Mouse (Mus musculus) G1E (cell line): ENCODE measurements at regions not wholly inside any gene's neighbourhood (a gene's known extent, or its start where the extent isn't known, plus 50 kb on each side); places are given as distances from the start of the nearest gene placed in this dataset.

ENCODE experiments used
- ATAC-seq: 2 replicates; pipeline ENCODE4 v1.8.0; 2016; ENCODE audit warnings: mild to moderate bottlenecking; ENCODE audit not compliant: insufficient number of reproducible peaks, poor library complexity, low FRiP score, severe bottlenecking; ENCODE audit errors: extremely low read depth
- DNase-seq: peaks from one replicate; pipeline ENCODE4 v3.0.0; 2012; ENCODE audit warnings: low spot score
- H3K27me3 ChIP-seq: 2 replicates; pipeline ENCODE4 v1.6.1; 2012; ENCODE audit warnings: mild to moderate bottlenecking, low read length, inconsistent platforms; ENCODE audit not compliant: insufficient read depth
- H3K36me3 ChIP-seq: replicated peaks from 2 replicates; pipeline ENCODE3; 2012; ENCODE audit warnings: mild to moderate bottlenecking, inconsistent platforms
- H3K4me1 ChIP-seq: 2 replicates; pipeline ENCODE4 v1.6.1; 2012; ENCODE audit warnings: low read depth, low read length, inconsistent platforms, mixed read lengths; ENCODE audit not compliant: insufficient read depth
- H3K4me3 ChIP-seq: 2 replicates; pipeline ENCODE4 v1.5.1; 2012; ENCODE audit warnings: low read depth, mild to moderate bottlenecking, inconsistent platforms, low read length, moderate library complexity, mixed read lengths
- H3K9me3 ChIP-seq: replicated peaks from 2 replicates; pipeline ENCODE4 v1.6.1; 2012; ENCODE audit warnings: inconsistent platforms
- CTCF ChIP-seq: IDR thresholded peaks from 2 replicates; pipeline ENCODE4 v1.5.1; 2012; ENCODE audit warnings: low read depth, low read length, inconsistent platforms, mixed read lengths
- GATA1 ChIP-seq: IDR thresholded peaks from 2 replicates; pipeline ENCODE4 v1.6.1; 2012; ENCODE audit warnings: borderline replicate concordance, low read length, inconsistent platforms, mixed read lengths
- GATA2 ChIP-seq: IDR thresholded peaks from 2 replicates; pipeline ENCODE4 v1.6.1; 2012; ENCODE audit warnings: low read depth, low read length, inconsistent platforms, borderline replicate concordance
- POLR2AphosphoS5 ChIP-seq: IDR thresholded peaks from 2 replicates; pipeline ENCODE4 v1.6.1; 2012; ENCODE audit warnings: low read depth, low read length, inconsistent platforms; ENCODE audit not compliant: insufficient replicate concordance
- TAL1 ChIP-seq: conservative IDR thresholded peaks from 2 replicates; pipeline ENCODE4 v1.6.1; 2012; ENCODE audit warnings: low read depth, low read length, inconsistent platforms, mixed read lengths

- ATAC-seq (no peak), DNase-seq (no peak)
- H3K9me3 ChIP-seq: no peaks in the 10 kb centered on the region
- peaks cover 31% of the 10 kb centered on the region; the same call in 1 of the 2 replicates for H3K27me3 ChIP-seq
- no peak for TF ChIP-seq GATA2
- no peak for TF ChIP-seq TAL1
- H3K36me3 ChIP-seq: no peaks in the 10 kb centered on the region
- H3K4me3 ChIP-seq: no peak overlapping the region
- no peaks in the 10 kb centered on the region for H3K4me1 ChIP-seq
Measured at GRCm38 (mm10) chr2:94243053-94243916, 85.5 kb upstream of the Hsd17b12 start.

- H3K4me1 ChIP-seq: no peaks in the 10 kb centered on the region
- H3K36me3 ChIP-seq: no peaks in the 10 kb centered on the region
- no peaks in the 10 kb centered on the region for H3K9me3 ChIP-seq
- ATAC-seq (no peak), DNase-seq (no peak)
- no peak for TF ChIP-seq POLR2AphosphoS5
- no peak for TF ChIP-seq GATA1
- TF ChIP-seq GATA2: no peak
- TF ChIP-seq TAL1: no peak
- no peak for TF ChIP-seq CTCF
- H3K27me3 ChIP-seq: peaks cover 31% of the 10 kb centered on the region; the same call in 1 of the 2 replicates
- H3K4me3 ChIP-seq: no peak overlapping the region
Measured at GRCm38 (mm10) chr2:94242406-94243052, 84.8 kb upstream of the Hsd17b12 start.

GRCm38 (mm10) chr2:94242051-94242397 lies 84.3 kb upstream of the Hsd17b12 start:
- ATAC-seq (no peak), DNase-seq (no peak)
- H3K9me3 ChIP-seq: no peaks in the 10 kb centered on the region
- H3K27me3 ChIP-seq: peaks cover 30% of the 10 kb centered on the region; the same call in 1 of the 2 replicates
- no peak for TF ChIP-seq POLR2AphosphoS5
- TF ChIP-seq TAL1: no peak
- TF ChIP-seq GATA1: no peak
- no peak for TF ChIP-seq CTCF
- no peaks in the 10 kb centered on the region for H3K36me3 ChIP-seq
- no peaks in the 10 kb centered on the region for H3K4me1 ChIP-seq
- no peak overlapping the region for H3K4me3 ChIP-seq

GRCm38 (mm10) chr2:94241301-94242050 lies 83.7 kb upstream of the Hsd17b12 start:
- Histone ChIP-seq H3K4me1 (no peaks in the 10 kb centered on the region; the same call in 1 of the 2 replicates), H3K27me3 (peaks cover 27% of the 10 kb centered on the region; the same call in 1 of the 2 replicates), H3K9me3 (no peaks in the 10 kb centered on the region), H3K4me3 (no peak overlapping the region), H3K36me3 (no peaks in the 10 kb centered on the region)
- no peak for DNase-seq
- TF ChIP-seq TAL1 (no peak), CTCF (no peak), GATA2 (no peak), GATA1 (no peak), POLR2AphosphoS5 (no peak)
- no peak for ATAC-seq

- Histone ChIP-seq H3K27me3 (peaks cover 27% of the 10 kb centered on the region; the same call in 1 of the 2 replicates), H3K4me1 (no peaks in the 10 kb centered on the region; the same call in 1 of the 2 replicates), H3K4me3 (no peak overlapping the region), H3K36me3 (no peaks in the 10 kb centered on the region), H3K9me3 (no peaks in the 10 kb centered on the region)
- ATAC-seq (no peak), DNase-seq (no peak)
- TF ChIP-seq GATA2: no peak
- no peak for TF ChIP-seq GATA1
- TF ChIP-seq POLR2AphosphoS5: no peak
- TF ChIP-seq TAL1: no peak
- no peak for TF ChIP-seq CTCF
Measured at GRCm38 (mm10) chr2:94240411-94240810, 82.6 kb upstream of the Hsd17b12 start.

- no peaks in the 10 kb centered on the region; the same call in 1 of the 2 replicates for H3K4me1 ChIP-seq
- ATAC-seq (no peak), DNase-seq (no peak)
- no peaks in the 10 kb centered on the region for H3K9me3 ChIP-seq
- no peak overlapping the region for H3K4me3 ChIP-seq
- H3K36me3 ChIP-seq: no peaks in the 10 kb centered on the region
- TF ChIP-seq TAL1 (no peak), POLR2AphosphoS5 (no peak), CTCF (no peak), GATA2 (no peak), GATA1 (no peak)
- peaks cover 24% of the 10 kb centered on the region; the same call in 1 of the 2 replicates for H3K27me3 ChIP-seq
Measured at GRCm38 (mm10) chr2:94239573-94239972, 81.8 kb upstream of the Hsd17b12 start.
